Mouse (Mus musculus) MEL (cell line): ENCODE data around the gene Ubl4a.

ENCODE experiments used
- CTCF ChIP-seq, 3 experiments: IDR thresholded peaks in 2 of 3; conservative IDR thresholded peaks in 1 of 3; 2 replicates each; pipeline ENCODE4 v1.5.1; 2011 to 2012; ENCODE audit warnings: low read length in 3 of 3, low read depth in 2 of 3, mild to moderate bottlenecking in 2 of 3, improper control_type of control experiment in 1 of 3, inconsistent platforms in 1 of 3, mixed read lengths in 1 of 3, moderate library complexity in 1 of 3; ENCODE audit not compliant: control insufficient read depth in 1 of 3, insufficient read depth in 1 of 3, poor library complexity in 1 of 3, severe bottlenecking in 1 of 3
- EP300 ChIP-seq, 2 experiments: IDR thresholded peaks; 2 replicates each; pipeline ENCODE4 v1.6.1; 2011; ENCODE audit warnings: improper control_type of control experiment in 2 of 2, low read length in 2 of 2, low read depth in 1 of 2, mild to moderate bottlenecking in 1 of 2
- GATA1 ChIP-seq: IDR thresholded peaks from 2 replicates; pipeline ENCODE4 v1.6.1; 2011; ENCODE audit warnings: low read depth, low read length, improper control_type of control experiment
- MAFK ChIP-seq: IDR thresholded peaks from 2 replicates; pipeline ENCODE4 v1.6.1; 2011; ENCODE audit warnings: low read depth, mild to moderate bottlenecking, low read length, improper control_type of control experiment, borderline replicate concordance
- MAX ChIP-seq: IDR thresholded peaks from 2 replicates; pipeline ENCODE4 v1.6.1; 2011; ENCODE audit warnings: low read length, improper control_type of control experiment
- POLR2A ChIP-seq, 2 experiments: IDR thresholded peaks; 2 replicates each; pipeline ENCODE4 v1.6.1; 2011 to 2012; ENCODE audit warnings: low read length in 2 of 2, mild to moderate bottlenecking in 2 of 2, control low read depth in 1 of 2, improper control_type of control experiment in 1 of 2, low read depth in 1 of 2, moderate library complexity in 1 of 2; ENCODE audit not compliant: control insufficient read depth in 1 of 2, insufficient read depth in 1 of 2, poor library complexity in 1 of 2
- RCOR1 ChIP-seq: IDR thresholded peaks from 2 replicates; pipeline ENCODE4 v1.6.1; 2012; ENCODE audit warnings: low read depth, mild to moderate bottlenecking, inconsistent platforms, low read length, improper control_type of control experiment
- SMC3 ChIP-seq: IDR thresholded peaks from 2 replicates; pipeline ENCODE4 v1.6.1; 2011; ENCODE audit warnings: low read depth, low read length, improper control_type of control experiment
- TCF12 ChIP-seq: IDR thresholded peaks from 2 replicates; pipeline ENCODE4 v1.6.1; 2014; ENCODE audit warnings: low read depth, mild to moderate bottlenecking, inconsistent platforms, low read length, improper control_type of control experiment, moderate library complexity
- USF1 ChIP-seq: IDR thresholded peaks from 2 replicates; pipeline ENCODE4 v1.6.1; 2014; ENCODE audit warnings: low read depth, mild to moderate bottlenecking, inconsistent platforms, low read length, improper control_type of control experiment, moderate library complexity
- ZC3H11A ChIP-seq: IDR thresholded peaks from 2 replicates; pipeline ENCODE4 v1.6.1; 2012; ENCODE audit warnings: low read depth, mild to moderate bottlenecking, inconsistent platforms, low read length, improper control_type of control experiment
- ZNF384 ChIP-seq: IDR thresholded peaks from 2 replicates; pipeline ENCODE4 v1.6.1; 2012; ENCODE audit warnings: low read depth, mild to moderate bottlenecking, inconsistent platforms, low read length, improper control_type of control experiment

DNA sequence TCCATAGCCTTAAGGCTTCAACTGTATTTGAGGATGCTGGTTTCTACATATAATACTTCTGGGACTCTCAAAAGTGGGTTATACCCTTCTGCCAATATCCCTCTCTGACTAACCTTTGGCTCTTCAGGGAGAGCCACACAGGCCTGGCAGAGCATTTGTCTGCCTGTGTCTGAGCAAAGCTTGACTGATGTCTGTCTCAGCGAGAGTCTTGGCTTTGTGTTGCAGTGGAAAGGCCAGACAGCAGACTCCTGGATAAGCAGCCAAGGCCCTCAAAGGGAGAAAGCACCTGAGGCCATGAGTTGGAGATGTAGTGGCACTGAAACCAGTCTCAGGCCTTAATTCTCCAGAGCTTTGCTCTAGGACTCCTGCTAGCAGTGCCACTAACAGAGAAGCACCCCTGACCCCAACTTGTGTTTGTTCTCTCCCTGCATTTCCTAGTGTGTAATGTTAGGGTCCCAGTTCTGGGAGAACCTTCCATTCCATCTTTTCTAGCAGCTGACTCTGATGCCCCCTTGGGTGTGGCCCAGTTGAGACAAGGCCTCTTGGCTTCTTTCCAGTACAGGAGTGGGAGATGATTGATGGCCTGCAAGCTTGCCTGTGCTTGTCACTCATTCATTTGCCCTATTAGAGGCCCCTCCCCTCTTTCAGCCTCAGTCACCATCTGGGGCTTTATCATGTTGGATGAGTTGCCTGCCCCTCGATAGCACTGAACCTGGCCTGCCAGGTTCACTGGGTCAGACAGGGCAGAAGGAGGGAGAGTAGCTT lies 42.7 kb downstream of the Ubl4a start:
- no peak for TF ChIP-seq EP300 (IDR thresholded peaks at IDR 0.05; ENCODE audit: low read depth in 1 of 2, low read length in 2 of 2)
- no peak for TF ChIP-seq SMC3
- no peak for TF ChIP-seq TCF12
- no peak for TF ChIP-seq MAX
- no peak for TF ChIP-seq POLR2A (IDR thresholded peaks at IDR 0.05; ENCODE audit: control insufficient read depth in 1 of 2, insufficient read depth in 1 of 2, low read depth in 1 of 2, low read length in 2 of 2, poor library complexity in 1 of 2)
- TF ChIP-seq CTCF (IDR thresholded peaks at IDR 0.05 in 2 of 3, conservative IDR thresholded peaks at IDR 0.05 in 1 of 3; ENCODE audit: control insufficient read depth in 1 of 3, insufficient read depth in 1 of 3, low read depth in 2 of 3, low read length in 3 of 3, poor library complexity in 1 of 3, severe bottlenecking in 1 of 3) = no peak
- TF ChIP-seq ZNF384 = no peak
- TF ChIP-seq USF1 = no peak
- no peak for TF ChIP-seq ZC3H11A
- no peak for TF ChIP-seq RCOR1
- no peak for TF ChIP-seq MAFK
- TF ChIP-seq GATA1 = no peak
